Mouse (Mus musculus) retina, adult 2 months (tissue): ENCODE measurements around the gene Gnpat.
A peak's percentile ranks its signal among the peaks of the same experiment; 100 is the strongest.

Experiments used
- DNase-seq: peaks from one replicate; pipeline ENCODE4 v3.0.0-alpha.2; 2012; ENCODE audit warnings: low read depth, low spot score

Gene Gnpat

DNA sequence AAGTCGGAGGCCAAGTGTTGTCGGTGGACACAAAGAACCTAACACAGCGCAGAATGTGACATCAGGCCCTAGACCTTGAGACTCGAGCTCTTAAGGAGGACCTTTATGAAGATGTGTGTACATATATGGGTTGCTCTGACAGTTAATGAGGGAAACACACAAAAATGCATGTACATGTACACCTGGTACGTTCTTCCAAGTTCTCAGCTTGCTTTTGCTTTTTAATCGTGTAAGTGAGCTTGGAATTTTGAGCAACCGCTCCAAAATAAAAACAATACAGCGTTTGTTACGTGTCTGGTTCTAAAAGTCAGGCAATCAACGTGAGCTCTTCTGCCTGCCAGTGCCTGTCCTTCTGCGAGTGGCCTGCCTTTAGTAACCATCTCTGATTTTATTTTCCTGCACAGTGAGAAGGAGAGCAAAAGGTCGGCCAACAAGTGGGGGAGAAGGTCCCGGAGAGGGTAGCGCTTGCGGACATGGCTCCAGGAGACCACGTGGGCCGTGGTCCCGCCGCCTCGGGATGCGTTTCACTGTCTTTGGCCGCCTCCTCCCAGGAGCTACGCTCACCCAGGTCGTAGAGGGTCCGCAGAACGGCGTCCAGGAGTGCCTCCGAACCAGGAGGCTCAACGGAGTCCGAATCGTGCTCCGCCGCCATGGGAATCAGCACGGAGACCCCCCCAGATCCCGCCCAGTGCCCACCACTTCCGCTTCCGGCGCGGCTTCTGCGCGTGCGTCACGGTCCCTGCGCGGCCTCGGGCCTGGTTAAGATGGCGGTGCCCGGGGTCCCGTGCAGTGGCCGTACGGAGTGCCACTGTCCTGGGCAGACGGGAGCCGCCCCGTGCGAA lies at the start of gene Gnpat, which contains the start of gene 2810004N23Rik:
Gnpat (plus strand) TSS at position 713 of the 842 bp plus-strand sequence.
2810004N23Rik (minus strand) TSS at position 800 of the 842 bp plus-strand sequence.
- peak; percentile 77 for DNase-seq

DNA sequence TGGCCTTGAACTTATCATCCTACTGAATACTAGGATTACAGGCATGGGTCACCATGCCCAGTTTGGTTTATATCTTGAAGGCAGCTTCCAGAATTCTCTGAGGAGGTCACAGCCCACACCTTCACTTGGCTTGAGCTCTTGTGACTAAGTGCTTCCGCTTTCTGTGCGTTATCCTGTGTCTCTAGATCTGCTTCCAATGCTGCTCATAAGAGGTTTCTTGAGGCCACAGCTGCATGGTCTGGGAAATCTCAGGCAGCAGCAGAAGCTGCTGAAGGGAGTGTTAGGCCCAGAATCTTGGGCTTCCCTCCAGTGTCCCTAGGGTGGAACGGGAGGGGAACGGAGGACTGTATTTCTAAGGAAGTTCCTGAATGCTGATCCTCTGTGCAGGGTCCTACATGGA lies 49.5 kb upstream of the Gnpat start:
- DNase-seq: no peak

DNA sequence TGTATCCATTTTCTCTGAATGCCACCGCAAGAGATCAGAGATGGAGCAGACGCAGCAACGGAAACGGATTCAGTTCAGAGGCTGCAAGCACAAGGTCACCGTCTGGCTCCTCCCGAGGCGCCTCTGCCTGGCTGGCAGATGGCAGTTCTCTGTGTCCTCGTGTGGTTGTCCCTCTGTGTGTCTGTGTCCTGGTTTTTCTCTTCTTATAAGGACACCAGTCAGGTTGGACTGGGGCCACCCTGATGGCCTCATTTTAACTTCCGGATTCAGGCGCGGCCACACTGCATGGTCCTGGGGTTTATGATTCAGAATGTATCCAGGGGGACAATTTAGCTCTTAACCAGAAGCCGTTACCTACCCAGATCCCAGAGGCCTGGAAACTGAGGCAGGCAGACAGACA lies 47.0 kb upstream of the Gnpat start:
- no peak for DNase-seq

DNA sequence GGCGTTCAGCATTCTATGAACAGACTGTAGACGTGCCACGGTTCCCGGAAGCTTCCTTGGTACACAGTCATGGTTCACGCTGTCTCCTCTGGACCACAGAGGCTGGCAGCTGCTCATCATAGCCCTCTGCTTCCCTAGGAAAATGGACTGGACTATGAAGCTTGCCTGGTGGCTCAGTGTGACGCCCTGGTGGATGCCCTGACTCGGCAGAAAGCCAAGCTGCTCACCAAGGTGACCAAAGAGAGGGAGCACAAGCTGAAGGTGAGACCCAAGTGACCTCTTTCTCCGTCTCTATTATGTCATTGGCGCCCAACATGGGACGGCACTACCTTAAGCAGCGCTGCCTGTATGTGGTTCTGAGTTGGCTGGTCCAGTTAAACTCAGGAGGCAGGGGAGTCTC lies 46.0 kb upstream of the Gnpat start:
- no peak for DNase-seq

DNA sequence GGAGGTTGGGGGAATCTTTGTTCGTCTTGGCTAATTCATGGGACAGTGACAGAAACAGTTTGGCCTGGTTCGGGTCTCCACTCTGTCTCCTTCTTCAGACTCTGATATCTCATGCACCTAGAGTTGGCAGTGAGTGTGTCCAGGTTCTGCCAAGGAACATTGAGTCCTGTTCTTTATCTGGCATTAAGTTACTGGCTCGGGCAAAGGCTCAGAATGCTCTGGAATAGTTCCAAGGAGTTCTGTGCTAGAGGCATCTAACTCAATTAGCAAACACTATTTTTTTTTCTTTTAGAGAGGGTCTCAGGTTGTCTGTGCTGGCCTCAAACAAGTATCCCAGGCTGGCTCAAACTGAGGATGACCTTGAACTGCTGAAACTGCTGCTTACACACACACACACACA lies 45.5 kb upstream of the Gnpat start:
- DNase-seq: no peak

DNA sequence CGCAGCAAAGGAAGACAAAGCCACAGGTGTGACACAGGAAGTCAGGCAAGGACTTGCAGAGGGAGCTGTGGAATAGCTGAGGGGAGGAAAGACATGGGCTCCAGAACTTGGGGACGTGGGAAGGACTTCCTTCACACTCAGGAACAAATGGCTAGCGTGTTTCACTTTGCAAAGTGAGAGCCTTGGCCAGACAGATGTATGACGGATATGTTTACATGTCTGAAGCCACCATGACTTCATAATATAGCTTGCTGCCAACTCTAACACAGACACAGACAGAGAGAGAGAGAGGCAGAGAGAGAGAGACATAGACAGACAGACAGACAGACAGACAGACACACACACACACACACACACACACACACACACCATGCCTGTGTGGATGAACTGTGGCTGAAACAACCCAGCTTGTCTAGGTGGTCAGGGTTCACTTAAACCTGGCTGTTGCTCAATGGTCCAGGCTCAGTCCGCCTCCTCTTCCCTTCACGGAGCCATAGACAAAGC lies 43.2 kb upstream of the Gnpat start:
- no peak for DNase-seq

DNA sequence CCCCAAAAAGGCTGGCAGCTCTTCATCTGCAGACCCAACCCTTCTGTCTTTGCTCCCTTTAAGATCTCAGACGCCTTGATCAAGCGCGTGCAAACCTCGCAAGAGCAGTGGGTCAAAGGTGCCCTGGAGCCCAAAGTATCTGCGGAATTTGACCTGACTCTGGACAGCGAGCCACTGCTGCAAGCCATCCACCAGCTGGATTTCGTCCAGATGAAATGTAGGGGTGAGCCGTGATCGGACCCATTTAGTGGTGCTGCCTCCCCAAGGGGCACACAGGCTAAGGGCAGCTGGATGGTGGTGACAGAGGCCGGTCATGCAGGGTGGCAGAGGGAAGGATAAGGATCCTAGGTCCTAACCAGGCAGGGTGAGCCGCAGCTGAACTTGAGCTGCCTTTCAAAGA lies 42.7 kb upstream of the Gnpat start:
- no peak for DNase-seq

DNA sequence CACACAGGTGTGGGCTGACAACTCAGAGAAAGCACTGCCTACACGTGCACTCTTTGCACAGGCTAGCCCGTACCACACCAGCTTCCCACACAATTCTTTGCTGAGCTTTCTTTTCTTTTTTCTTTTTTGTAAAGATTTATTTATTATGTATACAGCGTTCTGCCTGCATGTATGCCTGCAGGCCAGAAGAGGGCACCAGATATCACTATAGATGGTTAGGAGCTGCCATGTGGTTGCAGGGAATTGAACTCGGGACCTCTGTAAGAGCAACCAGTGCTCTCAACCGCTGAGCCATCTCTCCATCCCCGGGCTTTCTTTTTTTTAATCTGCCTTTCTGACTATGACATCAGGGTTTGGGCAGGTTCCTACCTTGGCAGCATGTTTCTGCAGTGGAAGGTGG lies 39.3 kb upstream of the Gnpat start:
- no peak for DNase-seq

DNA sequence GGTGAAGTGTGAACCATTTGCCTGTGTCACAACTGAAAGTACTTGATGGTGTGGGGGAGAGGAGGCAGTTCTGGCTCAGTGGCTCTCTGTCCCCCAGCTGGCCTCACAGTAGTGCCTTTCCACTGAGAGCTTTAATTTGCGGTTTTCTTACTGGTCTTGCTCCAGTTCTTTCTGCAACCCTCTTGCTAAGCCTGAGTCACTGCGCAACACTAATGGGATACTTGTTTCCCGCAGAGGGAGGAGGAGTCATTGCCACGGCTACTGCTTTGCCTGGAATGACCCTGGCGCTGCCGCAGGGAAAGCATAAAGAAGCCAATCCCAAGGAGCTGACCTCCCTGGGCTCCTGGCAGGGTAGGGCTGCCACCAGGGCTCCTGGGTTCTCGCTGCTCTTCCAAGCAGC lies 36.2 kb upstream of the Gnpat start:
- DNase-seq: no peak

DNA sequence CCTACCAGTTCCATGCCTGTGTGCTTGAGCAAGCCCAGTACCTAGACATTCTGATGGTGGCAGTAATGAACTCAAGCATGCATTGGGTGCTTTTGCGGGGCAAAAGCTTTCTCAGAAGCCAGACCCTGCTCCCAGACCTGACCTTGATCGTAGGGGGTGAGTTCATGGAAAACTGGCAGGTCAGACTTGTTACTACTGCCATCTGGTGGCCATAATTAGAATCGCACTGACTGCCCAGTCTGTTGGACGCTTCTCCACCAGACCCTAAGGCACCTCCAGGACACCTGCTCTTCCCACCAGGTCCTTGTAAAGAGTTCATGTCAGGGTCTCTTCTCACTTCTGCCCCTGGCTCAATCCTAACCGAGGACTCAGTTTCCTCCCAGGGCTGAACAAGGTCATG lies 35.4 kb upstream of the Gnpat start:
- DNase-seq: peak; percentile 51

DNA sequence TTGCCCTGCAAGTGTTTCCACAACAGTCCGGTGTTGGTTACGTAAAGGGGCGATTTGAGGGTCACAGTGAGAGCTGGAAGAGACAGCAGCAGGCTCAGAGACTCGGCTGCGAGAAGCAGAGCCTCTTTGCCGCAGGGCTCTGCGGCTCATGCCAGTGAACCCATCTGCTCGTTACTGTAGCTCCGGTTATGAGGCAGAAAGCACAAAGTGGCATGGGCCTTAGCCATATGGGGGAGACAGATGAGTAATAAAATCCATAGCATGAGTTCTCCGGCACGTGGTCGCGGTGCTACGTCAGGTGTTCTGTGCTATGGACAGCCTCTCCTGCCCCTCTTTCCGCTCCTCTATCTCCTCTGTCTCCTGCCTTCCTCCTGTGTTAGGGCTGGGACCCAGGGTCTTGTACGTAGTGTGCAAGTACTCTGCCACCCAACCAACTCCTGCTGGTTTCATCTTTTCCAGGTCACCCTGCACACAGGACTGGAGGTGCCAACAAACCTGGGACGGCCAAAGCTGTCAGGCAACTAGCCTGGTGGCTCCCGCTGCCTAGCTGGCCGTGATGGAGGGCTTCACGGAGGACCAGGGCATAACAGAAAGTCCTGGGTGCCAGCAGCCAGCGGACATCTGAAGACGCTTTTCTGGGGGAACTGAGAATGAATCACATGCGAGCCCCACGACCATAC lies 34.1 kb upstream of the Gnpat start:
- no peak for DNase-seq

DNA sequence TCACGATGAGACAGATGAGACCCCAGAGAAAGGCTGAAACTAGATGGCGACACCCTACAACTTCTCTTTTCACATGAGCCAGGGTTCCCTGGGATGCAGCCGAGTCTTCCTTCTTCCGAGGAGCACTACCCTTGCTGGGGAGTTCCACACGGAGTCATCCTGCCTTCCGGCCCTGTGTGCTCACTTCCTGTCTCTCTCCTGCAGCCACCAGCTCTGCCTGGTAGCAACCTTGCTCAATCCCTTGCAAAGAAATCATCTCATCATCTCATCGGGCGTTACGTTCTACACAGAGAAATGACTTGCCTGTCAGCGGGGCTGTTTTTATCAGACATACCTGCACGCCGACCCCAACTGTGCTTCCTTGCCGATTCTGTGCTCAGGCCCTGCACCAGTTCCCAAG lies 32.8 kb upstream of the Gnpat start:
- no peak for DNase-seq

DNA sequence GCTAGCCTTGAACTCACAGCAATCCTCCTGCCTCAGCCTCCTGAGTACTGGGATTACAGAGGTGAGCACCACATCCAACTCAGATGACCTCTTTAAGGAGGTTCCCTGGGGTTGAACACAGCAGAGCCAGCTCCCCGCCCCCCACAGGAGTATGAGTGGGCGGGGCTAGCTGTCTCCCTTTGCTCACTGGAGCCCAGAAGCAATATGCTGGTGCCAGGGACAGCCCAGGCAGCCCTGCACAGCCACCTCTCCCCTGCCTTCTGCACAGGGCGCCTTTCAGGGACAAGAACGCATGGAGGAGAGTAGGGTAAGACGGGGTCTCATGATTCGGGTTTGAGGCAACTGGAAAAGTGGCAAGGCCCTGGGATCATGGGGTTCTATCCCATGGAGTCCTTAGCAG lies 31.3 kb upstream of the Gnpat start:
- no peak for DNase-seq

DNA sequence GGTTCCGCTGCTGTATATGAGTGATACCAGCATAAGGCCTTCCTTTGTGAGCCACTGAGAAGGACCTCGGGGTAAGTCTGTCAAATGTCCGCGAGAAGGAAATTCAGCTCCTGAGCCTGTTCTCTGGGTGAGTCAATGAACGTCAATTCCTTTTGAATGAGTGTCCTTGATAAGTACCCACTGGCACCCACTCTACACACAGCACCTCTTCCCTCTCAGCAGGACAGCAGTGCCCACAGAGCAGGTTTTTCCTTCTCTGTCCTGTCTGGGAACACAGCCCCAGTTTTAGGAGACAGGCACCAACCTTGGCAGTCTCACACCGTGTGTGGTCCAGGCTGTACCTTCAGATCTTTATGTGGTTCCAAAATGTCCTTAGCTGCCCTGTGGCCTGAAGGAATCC lies 30.9 kb upstream of the Gnpat start:
- DNase-seq: no peak

DNA sequence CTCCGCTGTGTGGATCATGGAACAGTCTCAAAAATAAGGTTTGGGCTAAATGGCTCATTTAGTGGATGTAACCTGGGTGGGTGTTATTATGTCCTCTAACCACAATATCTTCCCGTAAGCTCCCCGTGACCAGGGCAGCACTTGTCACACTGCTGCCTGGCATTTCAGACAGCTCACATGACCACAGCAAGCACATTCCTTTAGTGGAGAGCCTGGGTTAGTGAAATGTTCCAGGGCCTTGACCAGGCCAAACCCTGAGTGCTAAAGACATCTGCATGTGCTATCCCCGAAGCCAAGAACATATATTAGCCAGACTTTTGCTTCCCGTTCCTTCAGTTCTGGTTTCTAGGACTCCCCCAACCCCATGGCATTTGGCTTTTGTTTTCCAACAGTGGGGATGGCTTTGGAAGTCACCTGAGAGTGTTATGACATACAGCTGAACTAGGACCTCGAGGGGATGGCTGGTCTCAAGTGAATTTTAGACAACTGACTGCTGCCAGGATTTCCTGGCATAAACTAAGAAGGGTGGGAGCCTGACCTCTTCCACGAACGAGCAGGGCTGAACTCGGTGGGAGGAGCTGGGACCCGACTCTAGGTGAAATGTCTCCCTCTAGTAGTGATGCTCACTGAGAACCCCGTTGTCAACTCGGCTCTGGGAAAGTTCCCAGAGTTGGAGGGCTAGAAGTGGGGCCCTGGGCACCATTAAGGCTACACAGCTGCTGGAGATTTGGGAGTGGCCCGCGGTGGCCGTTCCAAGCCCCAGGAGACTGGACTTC lies 29.2 kb upstream of the Gnpat start:
- DNase-seq: no peak

DNA sequence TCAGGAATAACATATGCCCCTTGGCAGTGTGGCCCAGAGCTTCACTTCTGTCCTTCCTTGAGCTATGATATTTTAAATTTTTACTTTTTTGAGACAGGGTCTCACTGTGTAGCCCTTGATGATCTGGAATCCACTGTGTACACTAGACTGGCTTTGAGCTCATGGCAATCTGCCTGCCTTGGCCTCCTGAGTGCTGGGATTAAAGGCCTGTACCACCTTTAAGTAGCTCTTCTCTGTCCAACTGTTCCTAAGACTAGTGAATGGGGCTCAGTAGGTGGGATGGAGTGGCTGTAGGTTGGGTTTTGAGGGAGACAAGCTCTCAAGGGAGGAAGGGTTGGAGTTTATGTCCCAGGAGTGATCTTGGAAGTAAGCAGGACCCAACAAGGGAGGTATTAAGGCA lies 27.0 kb upstream of the Gnpat start:
- no peak for DNase-seq

DNA sequence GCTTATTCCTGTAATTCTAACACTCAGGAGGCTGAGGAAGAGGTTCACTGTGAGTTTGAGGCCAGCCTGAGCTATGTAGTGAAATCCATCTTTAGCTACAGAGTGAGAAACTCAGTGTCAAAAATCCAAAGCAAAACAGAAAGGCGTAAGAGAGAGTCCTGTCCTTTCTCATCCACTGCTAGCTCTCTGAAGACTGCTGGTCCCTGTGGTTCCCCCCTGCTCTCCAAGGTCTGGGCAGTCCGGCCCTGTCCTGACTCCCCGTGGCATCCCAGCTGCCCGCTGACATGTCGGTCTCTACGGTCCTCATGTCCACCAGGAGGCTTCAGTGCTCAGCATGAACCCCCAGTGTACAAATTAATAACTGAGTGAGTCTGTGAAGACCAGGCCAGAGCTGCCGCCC lies 26.6 kb upstream of the Gnpat start:
- no peak for DNase-seq

DNA sequence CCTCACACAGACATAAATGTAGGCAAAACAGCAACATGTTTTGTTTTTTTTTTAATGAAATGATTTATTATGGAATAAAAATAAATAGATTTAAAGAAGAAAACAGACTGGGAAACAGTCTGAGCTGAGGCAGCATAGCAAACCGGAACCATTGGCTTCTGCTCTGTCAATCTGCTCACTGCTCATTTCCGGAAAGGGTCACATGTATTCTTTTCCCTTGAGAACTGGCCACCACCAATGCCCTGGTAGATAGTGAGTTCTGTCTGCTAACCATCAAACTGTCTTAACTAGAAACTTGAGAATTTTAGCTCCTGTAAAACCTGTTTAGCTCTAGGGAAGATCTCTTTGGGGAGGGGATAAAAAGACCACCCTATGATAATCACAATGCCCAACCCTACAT lies 25.9 kb upstream of the Gnpat start:
- no peak for DNase-seq

DNA sequence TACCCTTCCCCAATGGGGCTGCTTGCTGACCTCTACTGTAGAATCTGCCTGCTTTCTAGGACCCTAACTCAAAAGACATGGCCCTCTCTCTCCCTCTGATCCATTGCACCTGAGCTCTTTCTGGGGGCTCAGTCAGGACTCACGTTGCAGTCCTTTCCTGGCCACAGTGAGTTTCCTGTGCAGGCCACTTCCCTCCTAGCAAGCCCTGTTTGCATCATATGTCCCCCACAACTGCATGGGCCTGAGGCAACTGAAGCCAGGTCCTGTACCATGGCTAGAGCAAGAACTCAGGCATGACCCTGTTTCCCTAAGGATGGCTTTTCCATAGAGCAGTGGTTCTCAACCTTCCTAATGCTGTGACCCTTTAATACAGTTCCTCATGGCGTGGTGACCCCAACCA lies 24.9 kb upstream of the Gnpat start:
- DNase-seq: no peak

DNA sequence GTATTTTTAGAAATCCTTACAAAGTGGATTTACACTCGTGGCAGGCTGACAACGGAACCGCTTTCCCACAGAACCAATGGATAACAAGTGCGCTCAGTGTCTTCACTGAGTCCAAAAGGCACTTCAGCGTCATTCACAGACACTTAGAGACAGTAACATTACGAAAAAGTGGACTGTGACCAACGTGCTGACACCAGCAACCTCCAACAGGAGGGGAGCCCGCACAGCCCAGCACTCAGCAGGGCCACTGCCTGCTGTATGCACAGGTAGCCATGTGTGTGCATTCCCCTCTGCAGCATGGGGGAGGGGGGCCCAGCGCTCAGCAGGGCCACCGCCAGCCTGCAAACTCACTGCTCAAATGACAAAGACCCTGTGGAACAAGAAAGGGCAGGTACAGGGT lies 23.5 kb upstream of the Gnpat start:
- DNase-seq: no peak

DNA sequence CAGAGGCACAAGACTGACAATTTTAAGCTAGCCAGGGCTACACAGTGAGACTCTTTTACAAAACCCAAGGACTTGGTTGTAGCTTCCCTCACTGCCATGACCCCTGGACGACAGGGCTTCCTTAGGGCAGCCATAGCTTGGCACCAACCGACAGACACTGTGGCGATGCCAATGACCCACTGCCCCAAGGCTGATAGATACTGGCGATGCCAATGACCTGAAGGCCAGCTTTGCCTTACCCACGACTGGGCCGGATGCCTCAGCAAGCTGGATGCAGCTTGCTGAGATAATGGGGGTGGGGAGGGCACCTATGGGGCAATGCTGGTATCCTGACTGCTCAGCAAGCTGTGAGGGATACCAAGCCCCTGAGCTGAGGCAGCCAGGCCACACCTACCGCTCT lies 21.9 kb upstream of the Gnpat start:
- DNase-seq: no peak

DNA sequence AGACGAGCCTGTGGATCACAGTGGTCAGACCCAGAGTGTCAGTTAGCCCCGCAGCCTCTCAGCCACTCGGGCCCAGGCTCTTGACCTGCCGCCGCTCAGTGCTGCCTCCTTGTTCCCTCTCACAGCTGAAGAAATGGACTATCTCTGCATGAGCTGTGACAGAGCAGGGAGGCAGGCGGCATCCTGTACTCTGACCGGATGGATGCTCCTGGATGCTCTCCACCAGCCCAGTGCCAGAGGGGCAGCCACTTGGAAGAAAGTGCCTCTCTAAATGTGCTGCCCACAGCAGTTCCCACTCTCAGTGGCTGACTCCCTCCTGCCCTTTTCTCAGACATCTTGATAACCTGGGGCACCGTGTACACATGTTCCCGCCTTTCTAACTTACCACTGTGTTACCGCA lies 21.1 kb upstream of the Gnpat start:
- no peak for DNase-seq
